Mouse (Mus musculus): ENCODE results near the gene Hoxc12. TPM values are rescaled to one million over a fixed set of nuclear protein-coding genes. Genes with fewer than 3 reads are reported as not detected.

Hoxc12 gene
- polyA plus RNA-seq, 1 experiment from 2014 or later: not detected

GRCm38 (mm10) chr15:102931706-102932358 lies 4.7 kb upstream of the Hoxc12 start:
- Histone ChIP-seq H3K27me3 (ENCODE audit: control insufficient read depth, insufficient read depth, low read length) (peaks cover 100% of the 10 kb centered on the region), H3K4me2 (ENCODE audit: low read depth, low read length) (no peak overlapping the region), H3K4me1 (ENCODE audit: control insufficient read depth, insufficient read depth, low read length) (no peaks in the 10 kb centered on the region), H3K36me3 (ENCODE audit: control insufficient read depth, insufficient read depth) (no peaks in the 10 kb centered on the region), H3K9ac (ENCODE audit: low read length) (no peak overlapping the region), H3K27ac (ENCODE audit: low read length) (no peak overlapping the region), H3K9me3 (replicated peaks; ENCODE audit: control insufficient read depth, low read length) (no peaks in the 10 kb centered on the region), H3K4me3 (ENCODE audit: low read length) (no peak overlapping the region)
- no peak for ATAC-seq (replicated peaks; ENCODE audit: extremely low read depth, insufficient read depth, low FRiP score)
- WGBS: 0% methylated on average over 23 of the region's 23 CpGs

GRCm38 (mm10) chr15:102934438-102934837 lies 2.1 kb upstream of the Hoxc12 start:
- Histone ChIP-seq H3K27me3 (ENCODE audit: control insufficient read depth, insufficient read depth, low read length) (peaks cover 99% of the 10 kb centered on the region), H3K4me3 (ENCODE audit: low read length) (no peak overlapping the region), H3K9ac (ENCODE audit: low read length) (no peak overlapping the region), H3K27ac (ENCODE audit: low read length) (no peak overlapping the region), H3K36me3 (ENCODE audit: control insufficient read depth, insufficient read depth) (no peaks in the 10 kb centered on the region), H3K9me3 (replicated peaks; ENCODE audit: control insufficient read depth, low read length) (no peaks in the 10 kb centered on the region), H3K4me1 (ENCODE audit: control insufficient read depth, insufficient read depth, low read length) (no peaks in the 10 kb centered on the region), H3K4me2 (ENCODE audit: low read depth, low read length) (no peak overlapping the region)
- WGBS: 3% methylated on average over 12 of the region's 12 CpGs
- ATAC-seq (replicated peaks; ENCODE audit: extremely low read depth, insufficient read depth, low FRiP score): no peak

GRCm38 (mm10) chr15:102934897-102935296 lies 1.7 kb upstream of the Hoxc12 start:
- Histone ChIP-seq H3K4me2 (ENCODE audit: low read depth, low read length) (peak overlapping the region; percentile 20; the same call in 1 of the 2 replicates), H3K9me3 (replicated peaks; ENCODE audit: control insufficient read depth, low read length) (no peaks in the 10 kb centered on the region), H3K27me3 (ENCODE audit: control insufficient read depth, insufficient read depth, low read length) (peaks cover 99% of the 10 kb centered on the region), H3K36me3 (ENCODE audit: control insufficient read depth, insufficient read depth) (no peaks in the 10 kb centered on the region), H3K4me3 (ENCODE audit: low read length) (peak overlapping the region; percentile 33), H3K9ac (ENCODE audit: low read length) (no peak overlapping the region), H3K27ac (ENCODE audit: low read length) (no peak overlapping the region), H3K4me1 (ENCODE audit: control insufficient read depth, insufficient read depth, low read length) (no peaks in the 10 kb centered on the region)
- under 1% methylated on average over 26 of the region's 27 CpGs for WGBS
- ATAC-seq (replicated peaks; ENCODE audit: extremely low read depth, insufficient read depth, low FRiP score): no peak

- ATAC-seq (replicated peaks; ENCODE audit: extremely low read depth, insufficient read depth, low FRiP score): no peak
- Histone ChIP-seq H3K9me3 (replicated peaks; ENCODE audit: control insufficient read depth, low read length) (no peaks in the 10 kb centered on the region), H3K36me3 (ENCODE audit: control insufficient read depth, insufficient read depth) (no peaks in the 10 kb centered on the region), H3K4me1 (ENCODE audit: control insufficient read depth, insufficient read depth, low read length) (no peaks in the 10 kb centered on the region), H3K27me3 (ENCODE audit: control insufficient read depth, insufficient read depth, low read length) (peaks cover 99% of the 10 kb centered on the region), H3K4me3 (ENCODE audit: low read length) (no peak overlapping the region), H3K9ac (ENCODE audit: low read length) (no peak overlapping the region), H3K27ac (ENCODE audit: low read length) (no peak overlapping the region), H3K4me2 (ENCODE audit: low read depth, low read length) (no peak overlapping the region)
- under 1% methylated on average over 50 of the region's 50 CpGs for WGBS
Observed at GRCm38 (mm10) chr15:102937036-102937666, 594 bp downstream of the Hoxc12 start.

- Histone ChIP-seq H3K4me2 (ENCODE audit: low read depth, low read length) (no peak overlapping the region), H3K9me3 (replicated peaks; ENCODE audit: control insufficient read depth, low read length) (no peaks in the 10 kb centered on the region), H3K9ac (ENCODE audit: low read length) (no peak overlapping the region), H3K27me3 (ENCODE audit: control insufficient read depth, insufficient read depth, low read length) (peaks cover 97% of the 10 kb centered on the region), H3K4me3 (ENCODE audit: low read length) (no peak overlapping the region), H3K27ac (ENCODE audit: low read length) (no peak overlapping the region), H3K36me3 (ENCODE audit: control insufficient read depth, insufficient read depth) (no peaks in the 10 kb centered on the region), H3K4me1 (ENCODE audit: control insufficient read depth, insufficient read depth, low read length) (no peaks in the 10 kb centered on the region; the same call in 1 of the 2 replicates)
- WGBS: 2% methylated on average over 34 of the region's 34 CpGs
- ATAC-seq (replicated peaks; ENCODE audit: extremely low read depth, insufficient read depth, low FRiP score): no peak
Observed at GRCm38 (mm10) chr15:102939256-102940155, 2.9 kb downstream of the Hoxc12 start.

- Histone ChIP-seq H3K9me3 (replicated peaks; ENCODE audit: control insufficient read depth, low read length) (no peaks in the 10 kb centered on the region), H3K4me3 (ENCODE audit: low read length) (peak overlapping the region; percentile 38), H3K4me1 (ENCODE audit: control insufficient read depth, insufficient read depth, low read length) (no peaks in the 10 kb centered on the region; the same call in 1 of the 2 replicates), H3K36me3 (ENCODE audit: control insufficient read depth, insufficient read depth) (no peaks in the 10 kb centered on the region), H3K9ac (ENCODE audit: low read length) (no peak overlapping the region), H3K27me3 (ENCODE audit: control insufficient read depth, insufficient read depth, low read length) (peaks cover 96% of the 10 kb centered on the region), H3K27ac (ENCODE audit: low read length) (no peak overlapping the region), H3K4me2 (ENCODE audit: low read depth, low read length) (peak overlapping the region; percentile 50)
- no peak for ATAC-seq (replicated peaks; ENCODE audit: extremely low read depth, insufficient read depth, low FRiP score)
- WGBS: under 1% methylated on average over 53 of the region's 53 CpGs
Observed at GRCm38 (mm10) chr15:102942739-102943467, 6.3 kb downstream of the Hoxc12 start.

- WGBS: 3% methylated on average over 5 of the region's 5 CpGs
- Histone ChIP-seq H3K27me3 (ENCODE audit: control insufficient read depth, insufficient read depth, low read length) (peaks cover 96% of the 10 kb centered on the region), H3K27ac (ENCODE audit: low read length) (no peak overlapping the region), H3K36me3 (ENCODE audit: control insufficient read depth, insufficient read depth) (no peaks in the 10 kb centered on the region), H3K9me3 (replicated peaks; ENCODE audit: control insufficient read depth, low read length) (no peaks in the 10 kb centered on the region), H3K4me1 (ENCODE audit: control insufficient read depth, insufficient read depth, low read length) (no peaks in the 10 kb centered on the region; the same call in 1 of the 2 replicates), H3K4me2 (ENCODE audit: low read depth, low read length) (no peak overlapping the region; the same call in 1 of the 2 replicates), H3K4me3 (ENCODE audit: low read length) (peak overlapping the region; percentile 38), H3K9ac (ENCODE audit: low read length) (no peak overlapping the region)
- no peak for ATAC-seq (replicated peaks; ENCODE audit: extremely low read depth, insufficient read depth, low FRiP score)
Observed at GRCm38 (mm10) chr15:102943468-102943813, 6.9 kb downstream of the Hoxc12 start.

- 12% methylated on average over 22 of the region's 22 CpGs for WGBS
- no peaks in the 10 kb centered on the region for H3K9me3 ChIP-seq (replicated peaks; ENCODE audit: control insufficient read depth, low read length)
- ATAC-seq (replicated peaks; ENCODE audit: extremely low read depth, insufficient read depth, low FRiP score): no peak
Observed at GRCm38 (mm10) chr15:102945185-102946077, 8.9 kb downstream of the Hoxc12 start.

More at GRCm38 (mm10) chr15:102945185-102946077, 8.9 kb downstream of the Hoxc12 start:
- Histone ChIP-seq H3K27me3 (ENCODE audit: control insufficient read depth, insufficient read depth, low read length) (peaks cover 95% of the 10 kb centered on the region), H3K36me3 (ENCODE audit: control insufficient read depth, insufficient read depth) (no peaks in the 10 kb centered on the region), H3K4me1 (ENCODE audit: control insufficient read depth, insufficient read depth, low read length) (no peaks in the 10 kb centered on the region; the same call in 1 of the 2 replicates), H3K27ac (ENCODE audit: low read length) (no peak overlapping the region), H3K4me2 (ENCODE audit: low read depth, low read length) (no peak overlapping the region), H3K9ac (ENCODE audit: low read length) (no peak overlapping the region), H3K4me3 (ENCODE audit: low read length) (no peak overlapping the region)
